Mouse (Mus musculus) hindbrain, embryonic 16.5 days (tissue): ENCODE data around the gene Fat2. TPM values are rescaled to one million over a fixed set of nuclear protein-coding genes. Genes with fewer than 3 reads are reported as not detected.

Experiments used
- ATAC-seq: fragments of 200-750 bp; cut with Nextera tagmentation; 2 replicates; pipeline ENCODE4 v1.8.0; 2017; ENCODE audit warnings: moderate TSS enrichment, moderate library complexity
- H3K27ac ChIP-seq: fragments of 300-500 bp; sonication (generic); 2 replicates; pipeline ENCODE4 v1.5.1; 2014; ENCODE audit warnings: low read depth, mild to moderate bottlenecking, control low read depth, low read length, moderate library complexity
- H3K27me3 ChIP-seq: fragments of 300-500 bp; sonication (generic); replicated peaks from 2 replicates; pipeline ENCODE4 v1.6.1; 2014; ENCODE audit warnings: low read length; ENCODE audit not compliant: control insufficient read depth, insufficient read depth
- H3K36me3 ChIP-seq: fragments of 300-500 bp; sonication (generic); 2 replicates; pipeline ENCODE4 v1.6.1; 2014; ENCODE audit warnings: mild to moderate bottlenecking, low read length, moderate library complexity, mixed read lengths; ENCODE audit not compliant: control insufficient read depth, insufficient read depth
- H3K4me1 ChIP-seq: fragments of 300-500 bp; sonication (generic); 2 replicates; pipeline ENCODE4 v1.6.1; 2014; ENCODE audit warnings: low read depth, low read length; ENCODE audit not compliant: control insufficient read depth, insufficient read depth
- H3K4me2 ChIP-seq: fragments of 300-500 bp; sonication (generic); 2 replicates; pipeline ENCODE4 v1.6.1; 2014; ENCODE audit warnings: mild to moderate bottlenecking, low read length, control low read depth, moderate library complexity
- H3K4me3 ChIP-seq: fragments of 300-500 bp; sonication (generic); 2 replicates; pipeline ENCODE4 v1.5.1; 2014; ENCODE audit warnings: mild to moderate bottlenecking, low read length, control low read depth, moderate library complexity
- H3K9ac ChIP-seq: fragments of 300-500 bp; sonication (generic); 2 replicates; pipeline ENCODE4 v1.6.1; 2014; ENCODE audit warnings: low read depth, mild to moderate bottlenecking, control low read depth, low read length, moderate library complexity
- H3K9me3 ChIP-seq: fragments of 300-500 bp; sonication (generic); 2 replicates; pipeline ENCODE4 v1.6.1; 2014; ENCODE audit warnings: mild to moderate bottlenecking, low read length, moderate library complexity; ENCODE audit not compliant: control insufficient read depth
- WGBS: fragments of 180-500 bp; shearing (Covaris S2); extraction: QIAGEN DNeasy Blood & Tissue Kit; methylation state at CpG from one replicate; pipeline ENCODE4 v1.1.7; 2014; 5-methylcytosine and 5-hydroxymethylcytosine counted together
- polyA plus RNA-seq: library from polyadenylated mRNA; unstranded; fragments of >200 nt; fragmentation: Nextera tagmentation; extraction: Ambion mirVana; gene quantifications from 2 replicates; pipeline ENCODE4 v1.2.1, GENCODE M21; 2015

Gene Fat2
- polyA plus RNA-seq, 1 experiment from 2014 or later = 0.45 TPM

GRCm38 (mm10) chr11:55320990-55321389, 15.4 kb downstream of the Fat2 start:
- Histone ChIP-seq H3K27ac (no peak overlapping the region), H3K4me3 (no peak overlapping the region), H3K9me3 (no peaks in the 10 kb centered on the region), H3K4me2 (no peak overlapping the region), H3K36me3 (no peaks in the 10 kb centered on the region), H3K9ac (no peak overlapping the region), H3K27me3 (no peaks in the 10 kb centered on the region), H3K4me1 (no peaks in the 10 kb centered on the region)
- 80% methylated on average over 2 of the region's 2 CpGs for WGBS
- ATAC-seq = no peak

GRCm38 (mm10) chr11:55315966-55316365, 20.4 kb downstream of the Fat2 start:
- ATAC-seq = no peak
- no peaks in the 10 kb centered on the region for H3K4me1 ChIP-seq
- H3K4me3 ChIP-seq = no peak overlapping the region
- H3K9ac ChIP-seq = no peak overlapping the region
- H3K9me3 ChIP-seq = no peaks in the 10 kb centered on the region
- no peak overlapping the region for H3K4me2 ChIP-seq
- H3K27me3 ChIP-seq = peaks cover 3% of the 10 kb centered on the region; the same call in 1 of the 2 replicates
- no peak overlapping the region for H3K27ac ChIP-seq
- H3K36me3 ChIP-seq = no peaks in the 10 kb centered on the region
- 81% methylated on average over 6 of the region's 6 CpGs for WGBS

GRCm38 (mm10) chr11:55314704-55315047, 21.7 kb downstream of the Fat2 start:
- Histone ChIP-seq H3K27me3 (peaks cover 3% of the 10 kb centered on the region; the same call in 1 of the 2 replicates), H3K27ac (no peak overlapping the region), H3K4me1 (no peaks in the 10 kb centered on the region), H3K4me2 (no peak overlapping the region), H3K36me3 (no peaks in the 10 kb centered on the region), H3K4me3 (no peak overlapping the region), H3K9me3 (0 out of 2 replicates have a peak, but pooled peaks cover 2% of the 10 kb centered on the region), H3K9ac (no peak overlapping the region)
- WGBS = 69% methylated on average over 2 of the region's 2 CpGs
- ATAC-seq = no peak

- Histone ChIP-seq H3K9me3 (0 out of 2 replicates have a peak, but pooled peaks cover 2% of the 10 kb centered on the region), H3K27me3 (peaks cover 3% of the 10 kb centered on the region; the same call in 1 of the 2 replicates), H3K36me3 (no peaks in the 10 kb centered on the region), H3K4me1 (no peaks in the 10 kb centered on the region), H3K4me2 (no peak overlapping the region), H3K4me3 (no peak overlapping the region), H3K27ac (no peak overlapping the region), H3K9ac (no peak overlapping the region)
- WGBS = 30% methylated on average over 29 of the region's 29 CpGs
- no peak for ATAC-seq
Measured at GRCm38 (mm10) chr11:55313768-55314703, 22.3 kb downstream of the Fat2 start.

- Histone ChIP-seq H3K9ac (no peak overlapping the region), H3K4me2 (no peak overlapping the region), H3K36me3 (no peaks in the 10 kb centered on the region), H3K27ac (no peak overlapping the region), H3K9me3 (no peaks in the 10 kb centered on the region), H3K27me3 (no peaks in the 10 kb centered on the region), H3K4me1 (no peaks in the 10 kb centered on the region), H3K4me3 (no peak overlapping the region)
- ATAC-seq = no peak
- 60% methylated on average over 4 of the region's 4 CpGs for WGBS
Measured at GRCm38 (mm10) chr11:55302350-55302749, 34.0 kb downstream of the Fat2 start.

- H3K9ac ChIP-seq = no peak overlapping the region
- H3K36me3 ChIP-seq = no peaks in the 10 kb centered on the region
- no peak overlapping the region for H3K4me3 ChIP-seq
- no peaks in the 10 kb centered on the region for H3K9me3 ChIP-seq
- no peak overlapping the region for H3K4me2 ChIP-seq
- 87% methylated on average over 5 of the region's 5 CpGs for WGBS
- no peaks in the 10 kb centered on the region for H3K4me1 ChIP-seq
- no peak for ATAC-seq
- H3K27ac ChIP-seq = no peak overlapping the region
- H3K27me3 ChIP-seq = no peaks in the 10 kb centered on the region
Measured at GRCm38 (mm10) chr11:55293179-55293578, 43.2 kb downstream of the Fat2 start.

- Histone ChIP-seq H3K36me3 (no peaks in the 10 kb centered on the region), H3K4me2 (no peak overlapping the region), H3K4me1 (no peaks in the 10 kb centered on the region), H3K27ac (no peak overlapping the region), H3K9ac (no peak overlapping the region), H3K4me3 (no peak overlapping the region), H3K9me3 (no peaks in the 10 kb centered on the region), H3K27me3 (no peaks in the 10 kb centered on the region)
- 89% methylated on average over 7 of the region's 7 CpGs for WGBS
- no peak for ATAC-seq
Measured at GRCm38 (mm10) chr11:55291901-55292300, 44.5 kb downstream of the Fat2 start.

- no peak overlapping the region for H3K4me2 ChIP-seq
- no peak overlapping the region for H3K9ac ChIP-seq
- no peak overlapping the region for H3K27ac ChIP-seq
- H3K36me3 ChIP-seq = no peaks in the 10 kb centered on the region
- no peaks in the 10 kb centered on the region for H3K27me3 ChIP-seq
- H3K9me3 ChIP-seq = no peaks in the 10 kb centered on the region
- no peak for ATAC-seq
- no peaks in the 10 kb centered on the region for H3K4me1 ChIP-seq
- H3K4me3 ChIP-seq = no peak overlapping the region
- 82% methylated on average over 5 of the region's 5 CpGs for WGBS
Measured at GRCm38 (mm10) chr11:55289851-55290391, 46.4 kb downstream of the Fat2 start.

GRCm38 (mm10) chr11:55274756-55275155, 61.6 kb downstream of the Fat2 start:
- H3K9ac ChIP-seq = no peak overlapping the region

More at GRCm38 (mm10) chr11:55274756-55275155, 61.6 kb downstream of the Fat2 start:
- Histone ChIP-seq H3K4me3 (no peak overlapping the region), H3K9me3 (no peaks in the 10 kb centered on the region), H3K27me3 (no peaks in the 10 kb centered on the region), H3K4me1 (no peaks in the 10 kb centered on the region), H3K4me2 (no peak overlapping the region), H3K36me3 (no peaks in the 10 kb centered on the region), H3K27ac (no peak overlapping the region)
- 83% methylated on average over 6 of the region's 6 CpGs for WGBS
- no peak for ATAC-seq
